Mouse (Mus musculus): ENCODE results near the gene Rtkn. TPM values are rescaled to one million over a fixed set of nuclear protein-coding genes. Genes with fewer than 3 reads are reported as not detected.

Gene Rtkn
- polyA plus RNA-seq, 1 experiment from 2014 or later, result 8.9 TPM

MicroRNAs within 50 kb of the gene (microRNA counts, 519-probe panel; counts per million panel counts)
- microRNA mmu-miR-3470a+mmu-miR-3470b, result not detected

Small RNA genes within 50 kb of the gene (microRNA-seq; reads per million reads assigned to microRNA genes)
- not detected for gene Mir3470a

Other genes starting within 250 kb of the Rtkn start
- gene Sema4f, start 195.7 kb upstream of the Rtkn start, polyA plus RNA-seq (2014; fragmentation: Nextera tagmentation; extraction: Ambion mirVana), result 14.0 and 14.4 TPM in 2 replicates
- 0.16 TPM in 1 of 2 replicates, not detected in the other for gene M1ap, start 188.6 kb upstream of the Rtkn start, polyA plus RNA-seq (2014; fragmentation: Nextera tagmentation; extraction: Ambion mirVana)
- gene Dok1, start 102.0 kb upstream of the Rtkn start, polyA plus RNA-seq (2014; fragmentation: Nextera tagmentation; extraction: Ambion mirVana), result 1.2 and 2.2 TPM in 2 replicates
- gene Loxl3, start 101.3 kb upstream of the Rtkn start, polyA plus RNA-seq (2014; fragmentation: Nextera tagmentation; extraction: Ambion mirVana), result 3.5 and 4.9 TPM in 2 replicates
- 109 and 111 TPM in 2 replicates for gene Aup1, start 80.9 kb upstream of the Rtkn start, polyA plus RNA-seq (2014; fragmentation: Nextera tagmentation; extraction: Ambion mirVana)
- 40.4 and 42.9 TPM in 2 replicates for gene Htra2, start 80.2 kb upstream of the Rtkn start, polyA plus RNA-seq (2014; fragmentation: Nextera tagmentation; extraction: Ambion mirVana)
- 0.29 TPM in 2 replicates for gene Dqx1, start 77.6 kb upstream of the Rtkn start, polyA plus RNA-seq (2014; fragmentation: Nextera tagmentation; extraction: Ambion mirVana)
- 0.22 TPM in 1 of 2 replicates, not detected in the other for gene Tlx2, start 65.2 kb upstream of the Rtkn start, polyA plus RNA-seq (2014; fragmentation: Nextera tagmentation; extraction: Ambion mirVana)
- gene Pcgf1, start 57.6 kb upstream of the Rtkn start, polyA plus RNA-seq (2014; fragmentation: Nextera tagmentation; extraction: Ambion mirVana), result 36.3 and 36.7 TPM in 2 replicates
- gene Lbx2, start 49.1 kb upstream of the Rtkn start, polyA plus RNA-seq (2014; fragmentation: Nextera tagmentation; extraction: Ambion mirVana), result not detected in 2 replicates
- 3.5 and 4.2 TPM in 2 replicates for gene Ccdc142, start 33.9 kb upstream of the Rtkn start, polyA plus RNA-seq (2014; fragmentation: Nextera tagmentation; extraction: Ambion mirVana)
- gene Gm42688, start 33.8 kb upstream of the Rtkn start, polyA plus RNA-seq (2014; fragmentation: Nextera tagmentation; extraction: Ambion mirVana), result 4.9 and 5.3 TPM in 2 replicates
- 110 and 129 TPM in 2 replicates for gene Mrpl53, start 26.4 kb upstream of the Rtkn start, polyA plus RNA-seq (2014; fragmentation: Nextera tagmentation; extraction: Ambion mirVana)
- gene Mogs, start 20.0 kb upstream of the Rtkn start, polyA plus RNA-seq (2014; fragmentation: Nextera tagmentation; extraction: Ambion mirVana), result 23.9 and 24.0 TPM in 2 replicates
- gene Wbp1, start 13.9 kb upstream of the Rtkn start, polyA plus RNA-seq (2014; fragmentation: Nextera tagmentation; extraction: Ambion mirVana), result 114 and 134 TPM in 2 replicates
- 15.4 and 15.8 TPM in 2 replicates for gene Ino80b, start 10.0 kb upstream of the Rtkn start, polyA plus RNA-seq (2014; fragmentation: Nextera tagmentation; extraction: Ambion mirVana)
- gene Wdr54, start 20.9 kb downstream of the Rtkn start, polyA plus RNA-seq (2014; fragmentation: Nextera tagmentation; extraction: Ambion mirVana), result 17.8 and 18.0 TPM in 2 replicates
- gene 1700003E16Rik, start 20.9 kb downstream of the Rtkn start, polyA plus RNA-seq (2014; fragmentation: Nextera tagmentation; extraction: Ambion mirVana), result 7.1 and 7.5 TPM in 2 replicates
- 147 and 155 TPM in 2 replicates for gene Dctn1, start 30.5 kb downstream of the Rtkn start, polyA plus RNA-seq (2014; fragmentation: Nextera tagmentation; extraction: Ambion mirVana)
- gene Slc4a5, start 84.4 kb downstream of the Rtkn start, polyA plus RNA-seq (2014; fragmentation: Nextera tagmentation; extraction: Ambion mirVana), result 3.5 and 4.8 TPM in 2 replicates
- gene Mthfd2, start 190.4 kb downstream of the Rtkn start, polyA plus RNA-seq (2014; fragmentation: Nextera tagmentation; extraction: Ambion mirVana), result 30.4 and 35.7 TPM in 2 replicates
- gene Mob1a, start 190.6 kb downstream of the Rtkn start, polyA plus RNA-seq (2014; fragmentation: Nextera tagmentation; extraction: Ambion mirVana), result 27.8 and 30.6 TPM in 2 replicates
- 60.3 and 61.5 TPM in 2 replicates for gene Bola3, start 213.7 kb downstream of the Rtkn start, polyA plus RNA-seq (2014; fragmentation: Nextera tagmentation; extraction: Ambion mirVana)